Mouse (Mus musculus) T-cell, adult 2 months (primary cell): ENCODE measurements around the gene Tmem41a.

ENCODE experiments used
- DNase-seq: peaks from one replicate; pipeline ENCODE4 v3.0.0; 2022; ENCODE audit warnings: low spot score

Tmem41a gene

DNA sequence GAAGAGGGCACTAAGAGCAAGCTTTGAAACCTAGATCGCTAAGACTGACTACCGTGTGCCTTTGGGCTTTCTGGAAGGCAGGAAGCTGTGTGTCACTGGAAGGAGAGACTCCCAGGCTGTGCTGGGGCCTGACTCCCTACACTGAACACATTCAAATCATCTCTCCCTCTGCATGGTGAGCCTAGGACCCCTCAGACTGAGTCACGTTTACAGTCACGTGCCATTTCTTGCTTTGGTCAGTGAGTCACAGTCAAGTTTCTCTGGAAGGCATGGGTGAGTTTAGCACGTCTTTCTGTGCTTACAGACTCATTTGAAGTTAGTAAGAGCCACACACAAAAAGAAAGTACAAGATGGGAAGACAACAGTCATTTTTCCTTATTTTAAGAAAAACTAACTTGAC is 46.1 kb downstream of the Tmem41a start:
- DNase-seq: no peak

DNA sequence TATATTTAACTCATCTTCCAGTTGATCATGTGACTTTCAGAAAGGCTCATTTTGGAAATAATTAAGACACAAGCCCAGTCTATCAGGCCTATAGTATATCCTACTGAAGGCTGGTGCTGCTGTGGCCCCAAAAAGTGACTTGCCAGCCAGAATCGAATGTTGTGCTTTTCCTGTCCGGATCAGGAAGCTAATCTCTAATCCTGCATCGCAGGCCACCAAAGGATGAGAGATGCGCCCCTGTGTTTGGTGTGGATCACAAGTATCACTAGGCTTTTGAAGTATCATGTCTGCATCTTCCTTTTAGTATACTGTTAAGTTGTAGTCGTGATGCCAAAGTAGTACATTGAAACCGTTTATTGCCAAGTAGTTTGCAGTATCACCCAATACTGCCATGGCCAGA is 53.5 kb downstream of the Tmem41a start:
- no peak for DNase-seq

DNA sequence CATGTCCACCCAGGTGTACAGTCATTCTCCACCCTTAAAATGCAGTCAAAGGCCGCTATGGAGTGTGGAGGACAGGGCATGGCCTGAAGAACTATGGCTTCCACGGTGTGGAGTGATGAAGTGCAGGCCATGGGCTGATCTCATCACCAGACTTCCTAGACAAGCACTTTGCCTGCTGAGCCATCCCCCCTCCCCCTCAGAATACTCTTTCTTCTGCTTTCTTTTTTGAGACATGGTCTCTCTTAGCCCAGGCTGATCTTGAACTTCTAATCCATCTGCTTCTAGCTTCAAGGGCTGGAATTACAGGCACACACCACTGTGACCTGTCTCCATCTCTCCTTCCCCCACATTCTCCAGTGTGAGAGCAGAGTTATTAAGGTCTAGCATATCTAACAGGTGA is 59.8 kb downstream of the Tmem41a start:
- no peak for DNase-seq
